Mouse (Mus musculus) C2C12 (cell line): ENCODE measurements around the gene Nup133.

Experiments used
- CEBPB ChIP-seq: IDR thresholded peaks from one replicate; pipeline ENCODE4 v1.6.1; 2011; ENCODE audit warnings: low read depth, mild to moderate bottlenecking, control low read depth, moderate library complexity
- CTCF ChIP-seq: IDR thresholded peaks from one replicate; pipeline ENCODE4 v1.5.1; 2011; ENCODE audit not compliant: control insufficient read depth, insufficient read depth, insufficient read length
- FOSL1 ChIP-seq: IDR thresholded peaks from one replicate; pipeline ENCODE4 v1.8.0; 2011; ENCODE audit warnings: mild to moderate bottlenecking, low read length; ENCODE audit not compliant: poor library complexity, insufficient read depth, severe bottlenecking
- MAX ChIP-seq: IDR thresholded peaks from one replicate; pipeline ENCODE4 v1.6.1; 2011; ENCODE audit warnings: mild to moderate bottlenecking, control low read depth
- MYOD1 ChIP-seq: IDR thresholded peaks from one replicate; pipeline ENCODE4 v1.6.1; 2011; ENCODE audit warnings: low read depth; ENCODE audit not compliant: control insufficient read depth, insufficient read length
- MYOG ChIP-seq: IDR thresholded peaks from one replicate; pipeline ENCODE4 v1.6.1; 2011; ENCODE audit not compliant: control insufficient read depth, insufficient read length; ENCODE audit errors: extremely low read depth
- USF1 ChIP-seq: IDR thresholded peaks from one replicate; pipeline ENCODE4 v1.6.1; 2011; ENCODE audit warnings: low read depth, mild to moderate bottlenecking, control low read depth, moderate library complexity

GRCm38 (mm10) chr8:123854252-123854651 is 94.8 kb downstream of the Nup133 start:
- TF ChIP-seq CTCF (no peak), MYOD1 (no peak), USF1 (no peak), CEBPB (no peak), MAX (no peak), FOSL1 (no peak), MYOG (no peak)
